Mouse (Mus musculus): Measurements from ENCODE around the gene Dapp1. TPM values are rescaled to one million over a fixed set of nuclear protein-coding genes. Genes with fewer than 3 reads are reported as not detected.
A peak's percentile ranks its signal among the peaks of the same experiment; 100 is the strongest.

Dapp1 gene
- polyA plus RNA-seq, 1 experiment from 2014 or later: 3.7 TPM

DNA sequence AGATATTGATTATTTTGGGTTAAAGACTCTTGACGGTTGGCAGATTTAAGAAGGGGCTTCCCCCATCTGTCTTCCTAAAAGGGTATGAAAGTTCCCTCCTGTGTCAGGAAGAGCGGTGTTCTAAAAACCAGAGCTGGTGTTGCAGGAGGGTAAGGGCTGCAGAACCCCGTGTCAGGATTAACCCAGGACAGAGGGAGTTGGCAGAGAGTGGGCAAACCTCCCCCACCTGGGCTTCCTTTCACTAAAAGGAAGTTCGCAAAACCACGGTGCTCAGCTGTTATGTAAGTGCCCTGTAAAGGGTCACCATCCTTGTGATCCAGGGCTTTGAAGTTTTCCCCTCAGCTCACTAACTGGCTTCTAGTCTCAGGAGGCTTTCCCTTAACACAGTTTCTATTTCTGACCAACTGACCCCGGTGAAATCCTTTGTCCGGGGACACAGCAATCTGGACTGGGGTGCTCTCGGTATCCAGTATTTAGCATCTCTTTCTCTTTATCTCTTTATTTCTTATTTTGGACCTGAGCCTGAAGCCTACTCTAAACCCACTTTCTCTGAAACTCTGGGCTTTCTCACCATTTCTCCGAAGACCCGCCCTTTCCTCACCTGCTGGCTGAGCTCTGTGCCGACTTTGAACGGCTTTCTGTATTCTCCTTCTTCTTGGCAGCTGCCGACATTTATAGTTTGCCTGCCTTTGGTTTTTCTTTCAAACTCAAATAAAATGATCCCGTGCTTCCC is 17.3 kb upstream of the Dapp1 start:
- H3K4me2 ChIP-seq (replicated peaks; ENCODE audit: low read depth, low read length): no peak overlapping the region
- 82% methylated on average over 14 of the region's 14 CpGs for WGBS
- no peak overlapping the region for H3K27ac ChIP-seq (ENCODE audit: low read depth, low read length)

DNA sequence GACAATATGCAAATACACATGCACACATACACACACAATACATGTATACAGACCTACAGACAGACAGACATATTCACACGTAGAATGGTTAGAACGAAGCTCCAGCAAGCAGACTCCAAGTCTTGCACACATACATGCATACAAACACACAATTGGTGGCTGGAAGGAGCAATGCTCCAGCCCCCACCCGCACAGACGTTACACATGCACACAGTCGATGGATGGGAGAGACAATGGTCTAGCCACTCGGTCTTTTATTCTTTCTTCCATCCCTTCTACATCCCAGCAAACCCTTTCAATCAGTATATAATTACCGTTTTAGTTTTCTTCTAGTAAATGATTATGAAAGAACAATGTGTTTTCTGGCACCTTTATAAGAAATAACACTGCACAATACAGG is 14.1 kb upstream of the Dapp1 start:
- DNase-seq (ENCODE audit: low spot score) (no peak), ATAC-seq (ENCODE audit: low FRiP score) (no peak)
- no peaks in the 10 kb centered on the region for H3K9me3 ChIP-seq (ENCODE audit: control insufficient read depth, low read length)
- no peak overlapping the region for H3K9ac ChIP-seq (ENCODE audit: low read depth, low read length)
- H3K4me1 ChIP-seq (replicated peaks; ENCODE audit: control insufficient read depth, insufficient read depth, low read length): no peaks in the 10 kb centered on the region
- H3K27me3 ChIP-seq (ENCODE audit: control insufficient read depth, insufficient read depth, low read length): no peaks in the 10 kb centered on the region
- no peak overlapping the region for H3K27ac ChIP-seq (ENCODE audit: low read depth, low read length)
- 77% methylated on average over 7 of the region's 7 CpGs for WGBS
- no peak overlapping the region for H3K4me2 ChIP-seq (replicated peaks; ENCODE audit: low read depth, low read length)
- no peak overlapping the region for H3K4me3 ChIP-seq (ENCODE audit: low read depth, low read length)
- no peaks in the 10 kb centered on the region for H3K36me3 ChIP-seq (ENCODE audit: control insufficient read depth, insufficient read depth, low read length)

More for the DNA sequence above, 17.3 kb upstream of the Dapp1 start:
- H3K4me3 ChIP-seq (ENCODE audit: low read depth, low read length): no peak overlapping the region
- no peak overlapping the region for H3K9ac ChIP-seq (ENCODE audit: low read depth, low read length)
- H3K36me3 ChIP-seq (ENCODE audit: control insufficient read depth, insufficient read depth, low read length): no peaks in the 10 kb centered on the region
- DNase-seq (ENCODE audit: low spot score) (no peak), ATAC-seq (ENCODE audit: low FRiP score) (no peak)
- H3K27me3 ChIP-seq (ENCODE audit: control insufficient read depth, insufficient read depth, low read length): no peaks in the 10 kb centered on the region
- H3K4me1 ChIP-seq (replicated peaks; ENCODE audit: control insufficient read depth, insufficient read depth, low read length): no peaks in the 10 kb centered on the region
- no peaks in the 10 kb centered on the region for H3K9me3 ChIP-seq (ENCODE audit: control insufficient read depth, low read length)

DNA sequence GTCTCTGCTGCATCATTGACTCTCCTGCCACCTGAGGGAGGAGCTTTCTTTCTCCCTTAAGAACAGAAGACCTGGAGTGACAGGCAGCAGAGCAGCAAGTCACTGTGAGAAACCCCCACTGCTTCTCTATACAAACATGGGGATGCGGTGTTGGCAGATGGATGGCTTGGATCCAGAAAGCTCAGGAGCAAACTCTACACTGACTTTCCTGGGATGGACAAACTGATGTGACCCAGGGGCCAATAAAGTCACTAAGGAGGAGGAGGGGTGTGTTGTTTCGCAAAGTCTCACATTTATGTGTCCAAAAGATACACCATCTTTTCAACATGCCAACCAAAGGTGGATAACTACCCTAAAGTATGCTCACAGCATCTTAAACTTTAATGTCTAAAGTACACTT is 12.9 kb upstream of the Dapp1 start:
- Histone ChIP-seq H3K9ac (ENCODE audit: low read depth, low read length) (no peak overlapping the region), H3K27me3 (ENCODE audit: control insufficient read depth, insufficient read depth, low read length) (no peaks in the 10 kb centered on the region), H3K9me3 (ENCODE audit: control insufficient read depth, low read length) (no peaks in the 10 kb centered on the region), H3K27ac (ENCODE audit: low read depth, low read length) (no peak overlapping the region), H3K36me3 (ENCODE audit: control insufficient read depth, insufficient read depth, low read length) (no peaks in the 10 kb centered on the region), H3K4me2 (replicated peaks; ENCODE audit: low read depth, low read length) (no peak overlapping the region), H3K4me3 (ENCODE audit: low read depth, low read length) (no peak overlapping the region), H3K4me1 (replicated peaks; ENCODE audit: control insufficient read depth, insufficient read depth, low read length) (no peaks in the 10 kb centered on the region)
- DNase-seq (ENCODE audit: low spot score) (no peak), ATAC-seq (ENCODE audit: low FRiP score) (no peak)
- 84% methylated on average over 2 of the region's 2 CpGs for WGBS

DNA sequence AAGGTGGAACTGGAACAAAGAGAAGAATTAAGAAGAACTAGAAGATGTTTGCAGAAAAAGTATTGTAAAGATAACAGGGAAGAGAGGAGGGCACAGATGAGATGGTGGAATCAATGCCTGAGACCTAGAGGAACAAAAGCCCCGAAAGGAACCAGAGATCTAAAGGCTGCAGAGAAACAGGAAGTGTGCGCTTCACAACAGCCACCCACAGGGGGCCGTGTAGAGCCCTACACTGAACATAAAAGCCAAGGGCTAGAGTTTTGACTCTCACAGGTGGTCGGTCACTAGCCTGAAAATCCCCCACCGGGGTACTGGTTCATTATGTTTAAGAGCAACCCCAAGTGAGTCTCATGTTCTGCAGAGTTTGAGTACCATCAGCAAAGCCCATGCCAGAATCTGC is 11.0 kb upstream of the Dapp1 start:
- H3K9me3 ChIP-seq (ENCODE audit: control insufficient read depth, low read length): no peaks in the 10 kb centered on the region
- DNase-seq (ENCODE audit: low spot score) (no peak), ATAC-seq (ENCODE audit: low FRiP score) (no peak)
- H3K4me3 ChIP-seq (ENCODE audit: low read depth, low read length): no peak overlapping the region
- no peak overlapping the region for H3K27ac ChIP-seq (ENCODE audit: low read depth, low read length)
- no peaks in the 10 kb centered on the region for H3K27me3 ChIP-seq (ENCODE audit: control insufficient read depth, insufficient read depth, low read length)
- no peaks in the 10 kb centered on the region for H3K4me1 ChIP-seq (replicated peaks; ENCODE audit: control insufficient read depth, insufficient read depth, low read length)
- no peaks in the 10 kb centered on the region for H3K36me3 ChIP-seq (ENCODE audit: control insufficient read depth, insufficient read depth, low read length)
- H3K9ac ChIP-seq (ENCODE audit: low read depth, low read length): no peak overlapping the region
- 78% methylated on average over 5 of the region's 5 CpGs for WGBS
- H3K4me2 ChIP-seq (replicated peaks; ENCODE audit: low read depth, low read length): no peak overlapping the region

DNA sequence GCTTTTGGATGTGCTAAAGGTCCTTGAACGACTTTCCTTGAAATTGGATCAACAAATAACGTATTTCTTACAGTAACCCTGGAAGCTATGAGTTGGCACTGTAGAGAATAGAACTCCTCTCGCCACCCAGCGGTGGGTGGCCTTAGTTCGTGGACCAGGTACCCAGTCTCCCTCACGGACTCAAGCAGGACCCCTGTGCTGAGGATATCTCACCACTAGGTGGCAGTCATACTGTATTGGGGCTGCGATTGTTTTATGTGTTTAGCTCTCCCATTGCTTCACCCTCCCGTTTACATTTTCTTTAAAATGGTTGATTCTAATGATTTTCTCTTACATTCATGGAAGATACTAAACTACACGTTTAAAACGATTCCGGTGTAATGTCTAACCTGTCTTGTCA is 9.8 kb upstream of the Dapp1 start:
- Histone ChIP-seq H3K27ac (ENCODE audit: low read depth, low read length) (no peak overlapping the region), H3K9me3 (ENCODE audit: control insufficient read depth, low read length) (no peaks in the 10 kb centered on the region), H3K9ac (ENCODE audit: low read depth, low read length) (no peak overlapping the region), H3K4me2 (replicated peaks; ENCODE audit: low read depth, low read length) (no peak overlapping the region), H3K36me3 (ENCODE audit: control insufficient read depth, insufficient read depth, low read length) (no peaks in the 10 kb centered on the region), H3K4me3 (ENCODE audit: low read depth, low read length) (no peak overlapping the region), H3K4me1 (replicated peaks; ENCODE audit: control insufficient read depth, insufficient read depth, low read length) (no peaks in the 10 kb centered on the region), H3K27me3 (ENCODE audit: control insufficient read depth, insufficient read depth, low read length) (no peaks in the 10 kb centered on the region)
- ATAC-seq (ENCODE audit: low FRiP score) (peak; percentile 82), DNase-seq (ENCODE audit: low spot score) (peak; percentile 86)
- WGBS: 18% methylated on average over 11 of the region's 11 CpGs

DNA sequence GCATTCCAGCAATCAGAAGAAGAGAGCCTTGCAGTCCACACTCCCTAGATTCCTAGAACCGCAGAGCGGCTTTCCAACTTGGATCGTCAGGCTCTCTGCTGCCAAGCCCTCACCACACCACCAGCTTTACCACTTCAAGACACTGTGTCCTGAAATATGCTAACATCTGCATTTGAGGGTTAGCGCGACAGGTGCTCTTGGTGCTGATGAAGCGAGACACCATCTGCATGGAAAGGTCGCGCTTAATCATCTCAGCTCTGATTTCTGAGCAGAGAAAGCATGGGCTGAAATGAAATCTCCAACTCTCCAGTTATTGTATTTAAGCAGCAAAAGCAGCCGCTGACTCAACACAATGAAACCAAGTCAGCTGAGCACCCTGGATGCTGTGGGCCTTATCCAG is 8.1 kb upstream of the Dapp1 start:
- no peak for ATAC-seq (ENCODE audit: low FRiP score)
- no peak overlapping the region for H3K9ac ChIP-seq (ENCODE audit: low read depth, low read length)

DNA sequence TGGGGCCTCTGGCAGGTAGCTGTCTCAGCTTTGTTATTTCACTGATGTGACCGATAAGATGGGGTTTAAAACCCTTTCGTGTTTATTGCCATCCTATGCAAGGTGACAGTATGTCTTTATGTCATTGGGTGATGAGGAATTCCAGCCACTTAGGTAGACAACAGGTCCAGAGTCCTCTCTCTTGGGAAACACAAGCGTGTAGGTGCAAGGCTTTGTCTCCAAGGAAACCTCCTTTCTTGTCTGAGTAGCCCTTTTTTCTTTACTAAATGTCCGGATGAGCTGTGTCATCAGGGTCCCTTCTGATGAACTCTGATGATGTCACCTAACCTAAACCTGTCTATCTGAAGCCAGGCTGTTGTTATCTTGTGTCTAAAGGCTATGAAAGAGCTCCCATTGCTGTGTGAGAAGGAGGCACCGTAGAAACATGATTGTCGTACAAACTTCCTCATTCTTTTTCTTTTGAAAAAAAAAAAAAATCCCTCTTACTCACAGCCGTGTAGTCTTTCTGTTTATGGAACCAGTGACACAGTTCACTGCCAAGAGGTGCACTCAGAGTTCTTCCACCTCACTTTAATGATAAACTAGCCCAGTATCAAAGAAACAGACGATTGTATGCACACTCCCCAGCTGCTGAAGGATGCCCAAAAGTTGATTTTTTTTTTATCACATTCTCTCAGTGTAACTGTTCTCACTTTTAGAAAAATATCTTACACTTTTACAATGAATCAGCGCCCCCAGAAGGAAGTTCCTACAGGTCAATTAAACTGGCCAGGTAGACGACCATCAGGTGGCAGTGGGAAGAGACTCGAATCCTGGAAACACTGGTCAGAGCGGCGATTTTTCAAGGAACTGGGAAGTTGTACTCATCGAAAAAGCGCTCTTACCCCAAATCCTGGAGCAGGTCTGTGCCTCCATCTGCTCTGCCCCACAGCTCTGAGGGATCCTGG is 637 bp downstream of the Dapp1 start:
- Histone ChIP-seq H3K27me3 (ENCODE audit: control insufficient read depth, insufficient read depth, low read length) (no peaks in the 10 kb centered on the region), H3K4me2 (replicated peaks; ENCODE audit: low read depth, low read length) (peak overlapping the region; percentile 31), H3K36me3 (ENCODE audit: control insufficient read depth, insufficient read depth, low read length) (no peaks in the 10 kb centered on the region), H3K4me1 (replicated peaks; ENCODE audit: control insufficient read depth, insufficient read depth, low read length) (no peaks in the 10 kb centered on the region; the same call in none of the 2 replicates), H3K4me3 (ENCODE audit: low read depth, low read length) (peak overlapping the region; percentile 22), H3K9me3 (ENCODE audit: control insufficient read depth, low read length) (no peaks in the 10 kb centered on the region), H3K27ac (ENCODE audit: low read depth, low read length) (no peak overlapping the region), H3K9ac (ENCODE audit: low read depth, low read length) (0 out of 2 replicates have a peak overlapping the region, but pooled peaks have one; percentile 27)
- no peak for ATAC-seq (ENCODE audit: low FRiP score)
- WGBS: 40% methylated on average over 15 of the region's 15 CpGs
- no peak for DNase-seq (ENCODE audit: low spot score)

More for the DNA sequence above, 8.1 kb upstream of the Dapp1 start:
- Histone ChIP-seq H3K27ac (ENCODE audit: low read depth, low read length) (no peak overlapping the region), H3K36me3 (ENCODE audit: control insufficient read depth, insufficient read depth, low read length) (no peaks in the 10 kb centered on the region), H3K4me1 (replicated peaks; ENCODE audit: control insufficient read depth, insufficient read depth, low read length) (no peaks in the 10 kb centered on the region), H3K9me3 (ENCODE audit: control insufficient read depth, low read length) (no peaks in the 10 kb centered on the region), H3K4me3 (ENCODE audit: low read depth, low read length) (no peak overlapping the region), H3K4me2 (replicated peaks; ENCODE audit: low read depth, low read length) (no peak overlapping the region), H3K27me3 (ENCODE audit: control insufficient read depth, insufficient read depth, low read length) (no peaks in the 10 kb centered on the region)
- DNase-seq (ENCODE audit: low spot score): no peak
- 96% methylated on average over 9 of the region's 9 CpGs for WGBS

DNA sequence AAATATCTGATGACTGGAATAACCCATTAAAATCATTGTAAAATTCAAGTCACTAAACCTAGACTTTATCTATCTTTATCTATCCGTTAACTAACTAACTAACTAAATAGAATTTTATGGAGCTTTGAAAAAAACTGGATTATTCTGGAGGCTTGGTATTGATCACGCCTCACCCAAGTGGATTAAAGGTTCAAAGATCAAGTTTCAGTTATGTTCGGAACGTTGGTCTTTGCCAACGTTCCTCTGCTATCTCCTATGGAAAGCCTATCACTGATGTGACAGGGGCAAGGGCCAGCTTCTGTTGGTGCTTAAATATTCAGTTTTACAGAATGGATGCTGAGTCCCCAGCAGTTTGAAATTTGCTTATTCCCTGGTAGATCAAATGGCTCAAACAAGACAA is 3.1 kb downstream of the Dapp1 start:
- no peak overlapping the region for H3K9ac ChIP-seq (ENCODE audit: low read depth, low read length)
- H3K27ac ChIP-seq (ENCODE audit: low read depth, low read length): no peak overlapping the region
- H3K4me1 ChIP-seq (replicated peaks; ENCODE audit: control insufficient read depth, insufficient read depth, low read length): no peaks in the 10 kb centered on the region; the same call in none of the 2 replicates
- no peak overlapping the region for H3K4me2 ChIP-seq (replicated peaks; ENCODE audit: low read depth, low read length)
- H3K4me3 ChIP-seq (ENCODE audit: low read depth, low read length): no peak overlapping the region
- H3K9me3 ChIP-seq (ENCODE audit: control insufficient read depth, low read length): no peaks in the 10 kb centered on the region
- ATAC-seq (ENCODE audit: low FRiP score) (no peak), DNase-seq (ENCODE audit: low spot score) (no peak)
- H3K36me3 ChIP-seq (ENCODE audit: control insufficient read depth, insufficient read depth, low read length): no peaks in the 10 kb centered on the region
- 73% methylated on average over 5 of the region's 5 CpGs for WGBS
- no peaks in the 10 kb centered on the region for H3K27me3 ChIP-seq (ENCODE audit: control insufficient read depth, insufficient read depth, low read length)
